Mouse (Mus musculus) forebrain, embryonic 16.5 days (tissue): ENCODE data around the gene Cpvl. TPM values are rescaled to one million over a fixed set of nuclear protein-coding genes. Genes with fewer than 3 reads are reported as not detected.

ENCODE experiments used
- ATAC-seq: fragments of 200-750 bp; cut with Nextera tagmentation; 2 replicates; pipeline ENCODE4 v1.8.0; 2017; ENCODE audit warnings: mild to moderate bottlenecking, moderate library complexity
- H3K27ac ChIP-seq: fragments of 300-500 bp; sonication (generic); 2 replicates; pipeline ENCODE4 v1.5.1; 2014; ENCODE audit warnings: low read length, control low read depth
- H3K27me3 ChIP-seq: fragments of 300-500 bp; sonication (generic); replicated peaks from 2 replicates; pipeline ENCODE4 v1.6.1; 2014; ENCODE audit warnings: low read length; ENCODE audit not compliant: control insufficient read depth, insufficient read depth
- H3K36me3 ChIP-seq: fragments of 300-500 bp; sonication (generic); 2 replicates; pipeline ENCODE4 v1.6.1; 2014; ENCODE audit not compliant: control insufficient read depth, insufficient read depth
- H3K4me1 ChIP-seq: fragments of 300-500 bp; sonication (generic); replicated peaks from 2 replicates; pipeline ENCODE4 v1.6.1; 2014; ENCODE audit warnings: low read length; ENCODE audit not compliant: control insufficient read depth, insufficient read depth
- H3K4me2 ChIP-seq: fragments of 300-500 bp; sonication (generic); 2 replicates; pipeline ENCODE4 v1.6.1; 2014; ENCODE audit warnings: mild to moderate bottlenecking, low read length, control low read depth
- H3K4me3 ChIP-seq: fragments of 300-500 bp; sonication (generic); replicated peaks from 2 replicates; pipeline ENCODE4 v1.5.1; 2014; ENCODE audit warnings: mild to moderate bottlenecking, low read length, control low read depth
- H3K9ac ChIP-seq: fragments of 300-500 bp; sonication (generic); replicated peaks from 2 replicates; pipeline ENCODE4 v1.6.1; 2014; ENCODE audit warnings: low read depth, low read length, control low read depth
- H3K9me3 ChIP-seq: fragments of 300-500 bp; sonication (generic); 2 replicates; pipeline ENCODE4 v1.6.1; 2016; ENCODE audit warnings: low read length; ENCODE audit not compliant: control insufficient read depth
- WGBS: fragments of 180-500 bp; shearing (Covaris S2); extraction: QIAGEN DNeasy Blood & Tissue Kit; methylation state at CpG from one replicate; pipeline ENCODE4 v1.1.7; 2014; 5-methylcytosine and 5-hydroxymethylcytosine counted together
- polyA plus RNA-seq: library from polyadenylated mRNA; unstranded; fragments of >200 nt; fragmentation: Nextera tagmentation; extraction: Ambion mirVana; gene quantifications from 2 replicates; pipeline ENCODE4 v1.2.1, GENCODE M21; 2015

The Cpvl gene
- polyA plus RNA-seq, 1 experiment from 2014 or later, result not detected

GRCm38 (mm10) chr6:53929858-53930257 is 48.6 kb downstream of the Cpvl start:
- Histone ChIP-seq H3K27me3 (no peaks in the 10 kb centered on the region), H3K36me3 (no peaks in the 10 kb centered on the region), H3K4me1 (no peaks in the 10 kb centered on the region), H3K27ac (no peak overlapping the region), H3K4me3 (no peak overlapping the region), H3K4me2 (no peak overlapping the region), H3K9me3 (no peaks in the 10 kb centered on the region), H3K9ac (no peak overlapping the region)
- WGBS, result 85% methylated on average over 4 of the region's 4 CpGs
- no peak for ATAC-seq

GRCm38 (mm10) chr6:53926197-53926596 is 52.3 kb downstream of the Cpvl start:
- 87% methylated on average over 2 of the region's 2 CpGs for WGBS
- Histone ChIP-seq H3K36me3 (no peaks in the 10 kb centered on the region), H3K4me2 (no peak overlapping the region), H3K4me1 (no peaks in the 10 kb centered on the region), H3K27ac (no peak overlapping the region), H3K9me3 (no peaks in the 10 kb centered on the region), H3K9ac (no peak overlapping the region), H3K27me3 (no peaks in the 10 kb centered on the region), H3K4me3 (no peak overlapping the region)
- no peak for ATAC-seq

GRCm38 (mm10) chr6:53925192-53925591 is 53.3 kb downstream of the Cpvl start:
- 39% methylated on average over 8 of the region's 8 CpGs for WGBS

GRCm38 (mm10) chr6:53920041-53920440 is 58.4 kb downstream of the Cpvl start:
- Histone ChIP-seq H3K4me2 (no peak overlapping the region), H3K4me1 (no peaks in the 10 kb centered on the region), H3K27ac (no peak overlapping the region), H3K9me3 (no peaks in the 10 kb centered on the region), H3K9ac (no peak overlapping the region), H3K36me3 (no peaks in the 10 kb centered on the region), H3K27me3 (no peaks in the 10 kb centered on the region), H3K4me3 (no peak overlapping the region)
- ATAC-seq, result no peak
- WGBS, result 84% methylated on average over 7 of the region's 7 CpGs

More at GRCm38 (mm10) chr6:53925192-53925591, 53.3 kb downstream of the Cpvl start:
- Histone ChIP-seq H3K27me3 (no peaks in the 10 kb centered on the region), H3K4me2 (no peak overlapping the region), H3K36me3 (no peaks in the 10 kb centered on the region), H3K9me3 (no peaks in the 10 kb centered on the region), H3K4me3 (no peak overlapping the region), H3K9ac (no peak overlapping the region), H3K27ac (no peak overlapping the region), H3K4me1 (no peaks in the 10 kb centered on the region)
- no peak for ATAC-seq

GRCm38 (mm10) chr6:53917026-53917558 is 61.4 kb downstream of the Cpvl start:
- Histone ChIP-seq H3K4me2 (no peak overlapping the region), H3K27ac (no peak overlapping the region), H3K4me1 (no peaks in the 10 kb centered on the region), H3K9ac (no peak overlapping the region), H3K4me3 (no peak overlapping the region), H3K9me3 (no peaks in the 10 kb centered on the region), H3K36me3 (no peaks in the 10 kb centered on the region), H3K27me3 (no peaks in the 10 kb centered on the region)
- 97% methylated on average over 6 of the region's 6 CpGs for WGBS
- ATAC-seq, result no peak

GRCm38 (mm10) chr6:53915347-53915746 is 63.1 kb downstream of the Cpvl start:
- H3K27me3 ChIP-seq, result no peaks in the 10 kb centered on the region
- H3K36me3 ChIP-seq, result no peaks in the 10 kb centered on the region
- 89% methylated on average over 3 of the region's 3 CpGs for WGBS
- no peak overlapping the region for H3K4me2 ChIP-seq
- no peak overlapping the region for H3K27ac ChIP-seq
- H3K9ac ChIP-seq, result no peak overlapping the region
- no peaks in the 10 kb centered on the region for H3K4me1 ChIP-seq
- no peaks in the 10 kb centered on the region for H3K9me3 ChIP-seq
- no peak overlapping the region for H3K4me3 ChIP-seq
- no peak for ATAC-seq

- Histone ChIP-seq H3K27me3 (no peaks in the 10 kb centered on the region), H3K9me3 (no peaks in the 10 kb centered on the region), H3K4me3 (no peak overlapping the region), H3K4me2 (no peak overlapping the region), H3K4me1 (peaks cover 6% of the 10 kb centered on the region), H3K9ac (no peak overlapping the region), H3K27ac (no peak overlapping the region), H3K36me3 (no peaks in the 10 kb centered on the region)
- WGBS, result 54% methylated on average over 7 of the region's 7 CpGs
- no peak for ATAC-seq
Measured at GRCm38 (mm10) chr6:53913151-53913550, 65.3 kb downstream of the Cpvl start.

- Histone ChIP-seq H3K4me3 (no peak overlapping the region), H3K4me1 (peaks cover 6% of the 10 kb centered on the region), H3K27me3 (no peaks in the 10 kb centered on the region), H3K9me3 (no peaks in the 10 kb centered on the region), H3K36me3 (no peaks in the 10 kb centered on the region), H3K27ac (no peak overlapping the region), H3K9ac (no peak overlapping the region), H3K4me2 (no peak overlapping the region)
- 91% methylated on average over 6 of the region's 6 CpGs for WGBS
- ATAC-seq, result no peak
Measured at GRCm38 (mm10) chr6:53912112-53912782, 66.2 kb downstream of the Cpvl start.

GRCm38 (mm10) chr6:53909986-53910385 is 68.5 kb downstream of the Cpvl start:
- no peaks in the 10 kb centered on the region for H3K9me3 ChIP-seq
- no peak overlapping the region for H3K27ac ChIP-seq
- H3K4me1 ChIP-seq, result peaks cover 6% of the 10 kb centered on the region
- no peaks in the 10 kb centered on the region for H3K27me3 ChIP-seq
- WGBS, result 10% methylated on average over 3 of the region's 3 CpGs
- H3K9ac ChIP-seq, result no peak overlapping the region
- no peak overlapping the region for H3K4me3 ChIP-seq
- H3K36me3 ChIP-seq, result no peaks in the 10 kb centered on the region
- H3K4me2 ChIP-seq, result no peak overlapping the region
- ATAC-seq, result no peak
